Mouse (Mus musculus): ENCODE measurements at regions not wholly inside any gene's neighbourhood (a gene's known extent, or its start where the extent isn't known, plus 50 kb on each side); places are given as distances from the start of the nearest gene placed in this dataset.

DNA sequence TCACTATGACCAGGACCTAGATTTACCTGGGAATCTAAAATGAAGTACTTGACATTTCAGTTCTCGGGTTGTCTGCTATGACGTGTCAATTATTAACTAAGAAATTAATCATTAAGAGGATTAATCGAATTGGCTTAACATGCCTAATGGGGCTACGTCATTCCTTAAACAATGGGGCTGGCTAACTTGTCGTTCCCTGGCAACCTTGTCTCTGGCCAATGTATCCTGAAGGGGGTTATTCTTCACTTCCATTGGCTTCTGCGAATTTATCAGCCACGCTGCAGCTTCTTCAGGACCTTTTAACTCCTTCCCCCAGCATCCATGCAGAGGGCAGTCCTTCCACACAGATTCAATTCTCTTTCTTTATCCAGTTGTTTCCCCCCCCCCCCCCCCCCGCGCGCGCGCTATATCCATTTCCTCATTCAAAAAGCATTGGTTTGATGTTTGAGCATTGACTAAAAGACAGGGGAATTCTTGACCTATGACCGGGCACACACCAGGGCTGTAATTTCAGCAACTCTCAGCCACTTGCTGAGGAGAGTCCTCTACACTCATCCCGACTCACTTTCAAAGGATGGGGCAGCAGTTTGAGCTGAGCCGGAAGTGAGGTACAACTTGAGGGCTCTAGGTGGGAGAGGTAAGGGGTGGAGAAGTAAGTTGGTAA is 124.3 kb downstream of the Gm10131 start:
- H3K9me3 ChIP-seq (ENCODE audit: low read length), result no peaks in the 10 kb centered on the region
- TF ChIP-seq CTCF (IDR thresholded peaks at IDR 0.05) (no peak), EP300 (IDR thresholded peaks at IDR 0.05) (no peak)
- no peak overlapping the region for H3K4me2 ChIP-seq (replicated peaks; ENCODE audit: low read depth, low read length)
- H3K9ac ChIP-seq (replicated peaks; ENCODE audit: low read depth), result no peak overlapping the region
- H3K4me3 ChIP-seq (ENCODE audit: low read depth, low read length), result no peak overlapping the region
- H3K36me3 ChIP-seq (ENCODE audit: insufficient read depth, low read length), result no peaks in the 10 kb centered on the region
- no peak overlapping the region for H3K27ac ChIP-seq (ENCODE audit: low read length)
- DNase-seq (ENCODE audit: low spot score) (no peak), ATAC-seq (no peak)
- 58% methylated on average over 13 of the region's 15 CpGs for WGBS
- no peaks in the 10 kb centered on the region for H3K27me3 ChIP-seq (replicated peaks; ENCODE audit: insufficient read depth, low read length)
- no peaks in the 10 kb centered on the region for H3K4me1 ChIP-seq (ENCODE audit: insufficient read depth, low read depth, low read length)

DNA sequence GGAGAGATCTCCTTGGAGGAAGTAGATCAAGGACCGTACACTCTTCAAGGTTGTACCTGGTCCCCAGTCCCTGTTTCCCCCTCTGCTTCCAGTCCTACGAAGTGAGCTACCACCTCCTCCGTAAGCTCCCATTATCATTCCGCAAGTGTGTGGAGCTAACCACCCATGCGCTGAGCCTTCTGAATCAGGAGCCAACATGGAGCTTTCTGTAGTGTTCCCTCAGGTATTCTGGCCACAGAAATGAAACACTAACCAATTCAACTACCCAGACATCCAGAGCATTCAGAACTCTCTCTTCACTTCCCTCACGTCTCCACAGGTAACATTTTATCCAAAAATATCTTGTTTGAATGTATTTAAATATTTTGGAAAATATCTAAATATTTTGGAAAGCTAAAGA is 124.9 kb downstream of the Gm10131 start:
- H3K9me3 ChIP-seq (ENCODE audit: low read length), result no peaks in the 10 kb centered on the region
- ATAC-seq (no peak), DNase-seq (ENCODE audit: low spot score) (no peak)
- no peak overlapping the region for H3K4me3 ChIP-seq (ENCODE audit: low read depth, low read length)
- H3K4me1 ChIP-seq (ENCODE audit: insufficient read depth, low read depth, low read length), result no peaks in the 10 kb centered on the region
- TF ChIP-seq CTCF (IDR thresholded peaks at IDR 0.05) (no peak), EP300 (IDR thresholded peaks at IDR 0.05) (no peak)
- no peak overlapping the region for H3K9ac ChIP-seq (replicated peaks; ENCODE audit: low read depth)
- WGBS, result 72% methylated on average over 6 of the region's 6 CpGs
- H3K27me3 ChIP-seq (replicated peaks; ENCODE audit: insufficient read depth, low read length), result no peaks in the 10 kb centered on the region
- H3K36me3 ChIP-seq (ENCODE audit: insufficient read depth, low read length), result no peaks in the 10 kb centered on the region
- no peak overlapping the region for H3K4me2 ChIP-seq (replicated peaks; ENCODE audit: low read depth, low read length)
- no peak overlapping the region for H3K27ac ChIP-seq (ENCODE audit: low read length)

DNA sequence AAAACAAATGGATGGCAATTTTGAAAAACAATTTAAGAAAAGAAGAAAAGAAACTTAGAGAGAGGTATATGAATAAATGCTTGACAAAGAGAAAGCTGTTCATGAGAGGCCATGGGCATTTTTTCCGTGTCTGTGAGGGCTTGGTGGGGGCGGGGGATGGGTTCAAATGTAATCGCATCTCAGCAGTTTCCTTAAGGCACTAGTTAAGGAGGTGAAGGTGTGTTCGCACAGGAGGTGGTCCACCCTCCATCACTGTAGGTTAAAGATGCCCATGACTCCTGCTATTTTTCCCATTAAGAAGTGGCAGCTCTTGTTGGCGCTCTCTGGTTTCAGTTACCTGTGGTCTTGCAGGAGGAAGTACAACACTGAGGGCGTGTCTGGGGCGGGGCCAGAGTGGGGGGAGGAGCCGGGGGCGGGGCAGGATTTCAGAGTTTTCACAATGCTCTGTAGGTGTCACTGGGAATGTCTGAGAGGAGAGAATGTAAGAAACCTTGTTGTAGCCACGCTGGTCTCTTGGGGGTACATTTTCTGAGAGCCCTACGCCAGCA is 126.0 kb downstream of the Gm10131 start:
- Histone ChIP-seq H3K9me3 (ENCODE audit: low read length) (no peaks in the 10 kb centered on the region), H3K27ac (ENCODE audit: low read length) (no peak overlapping the region), H3K4me3 (ENCODE audit: low read depth, low read length) (no peak overlapping the region), H3K36me3 (ENCODE audit: insufficient read depth, low read length) (no peaks in the 10 kb centered on the region), H3K9ac (replicated peaks; ENCODE audit: low read depth) (no peak overlapping the region), H3K4me1 (ENCODE audit: insufficient read depth, low read depth, low read length) (no peaks in the 10 kb centered on the region), H3K4me2 (replicated peaks; ENCODE audit: low read depth, low read length) (no peak overlapping the region), H3K27me3 (replicated peaks; ENCODE audit: insufficient read depth, low read length) (no peaks in the 10 kb centered on the region)
- WGBS, result 59% methylated on average over 11 of the region's 11 CpGs
- DNase-seq (ENCODE audit: low spot score) (no peak), ATAC-seq (peak; percentile 59)
- no peak for TF ChIP-seq CTCF (IDR thresholded peaks at IDR 0.05)
- no peak for TF ChIP-seq EP300 (IDR thresholded peaks at IDR 0.05)

DNA sequence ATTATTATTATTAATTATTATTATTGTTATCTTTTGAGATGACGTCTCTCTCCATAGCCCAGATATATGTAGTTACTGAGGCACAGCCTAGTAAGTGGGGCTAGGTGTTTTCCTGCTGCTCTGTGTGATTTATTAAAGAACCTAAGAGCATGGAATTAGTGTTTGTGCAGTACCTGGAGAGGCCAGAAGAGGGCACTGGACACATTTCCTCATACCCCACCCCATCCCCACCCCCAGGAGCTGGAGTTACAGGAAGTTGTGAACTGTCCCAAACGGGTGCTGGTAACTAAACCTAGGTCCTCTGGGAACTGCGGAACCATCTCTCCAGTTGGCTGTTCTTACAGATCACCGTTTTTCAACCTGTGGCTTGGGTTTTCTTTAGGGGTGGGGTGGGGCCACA is 129.9 kb downstream of the Gm10131 start:
- no peaks in the 10 kb centered on the region for H3K36me3 ChIP-seq (ENCODE audit: insufficient read depth, low read length)
- no peaks in the 10 kb centered on the region for H3K27me3 ChIP-seq (replicated peaks; ENCODE audit: insufficient read depth, low read length)
- H3K4me2 ChIP-seq (replicated peaks; ENCODE audit: low read depth, low read length), result no peak overlapping the region
- no peak overlapping the region for H3K9ac ChIP-seq (replicated peaks; ENCODE audit: low read depth)
- no peak overlapping the region for H3K27ac ChIP-seq (ENCODE audit: low read length)
- peaks cover 9% of the 10 kb centered on the region for H3K4me1 ChIP-seq (ENCODE audit: insufficient read depth, low read depth, low read length)
- 76% methylated on average over 4 of the region's 4 CpGs for WGBS
- no peak for ATAC-seq
- DNase-seq (ENCODE audit: low spot score), result no peak
- no peak overlapping the region for H3K4me3 ChIP-seq (ENCODE audit: low read depth, low read length)
- TF ChIP-seq CTCF (IDR thresholded peaks at IDR 0.05) (peak; percentile 56), EP300 (IDR thresholded peaks at IDR 0.05) (no peak)
- H3K9me3 ChIP-seq (ENCODE audit: low read length), result no peaks in the 10 kb centered on the region

DNA sequence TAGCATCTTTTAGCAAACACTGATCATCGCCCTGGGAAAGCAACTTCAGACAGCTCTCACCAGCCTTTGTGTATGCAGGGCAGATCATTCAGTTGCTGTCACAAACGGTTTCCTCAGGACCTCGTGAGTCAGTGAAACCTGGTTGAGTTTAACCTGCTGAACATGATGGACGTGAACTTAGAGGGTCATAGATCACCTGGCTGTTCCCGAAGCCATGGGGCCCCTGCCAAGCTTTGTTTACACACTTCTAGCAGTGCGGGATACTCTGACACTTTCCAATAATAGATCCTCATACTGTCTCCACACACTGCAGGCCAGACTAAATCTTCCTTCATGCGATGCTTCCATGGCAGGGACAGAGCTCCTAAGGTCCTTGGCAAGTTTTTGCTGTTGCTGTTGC is 130.5 kb downstream of the Gm10131 start:
- 33% methylated on average over 7 of the region's 7 CpGs for WGBS
- Histone ChIP-seq H3K4me1 (ENCODE audit: insufficient read depth, low read depth, low read length) (peaks cover 9% of the 10 kb centered on the region), H3K9me3 (ENCODE audit: low read length) (no peaks in the 10 kb centered on the region), H3K36me3 (ENCODE audit: insufficient read depth, low read length) (no peaks in the 10 kb centered on the region), H3K27me3 (replicated peaks; ENCODE audit: insufficient read depth, low read length) (no peaks in the 10 kb centered on the region), H3K27ac (ENCODE audit: low read length) (no peak overlapping the region), H3K9ac (replicated peaks; ENCODE audit: low read depth) (no peak overlapping the region), H3K4me3 (ENCODE audit: low read depth, low read length) (no peak overlapping the region), H3K4me2 (replicated peaks; ENCODE audit: low read depth, low read length) (no peak overlapping the region)
- DNase-seq (ENCODE audit: low spot score), result no peak
- no peak for TF ChIP-seq EP300 (IDR thresholded peaks at IDR 0.05)
- TF ChIP-seq CTCF (IDR thresholded peaks at IDR 0.05), result no peak
- no peak for ATAC-seq
